Mouse (Mus musculus): ENCODE results near the gene Zfyve27.

GRCm38 (mm10) chr19:42226451-42226850 lies 62.7 kb downstream of the Zfyve27 start:
- TF ChIP-seq CTCF (IDR thresholded peaks at IDR 0.05), result no peak
- no peak for TF ChIP-seq EP300 (IDR thresholded peaks at IDR 0.05)
